Mouse (Mus musculus): ENCODE measurements at regions not wholly inside any gene's neighbourhood (a gene's known extent, or its start where the extent isn't known, plus 50 kb on each side); places are given as distances from the start of the nearest gene placed in this dataset.

- TF ChIP-seq POLR2A (IDR thresholded peaks at IDR 0.05; ENCODE audit: low read depth, low read length) = no peak
- no peak for TF ChIP-seq CTCF (conservative IDR thresholded peaks at IDR 0.05; ENCODE audit: insufficient read depth, insufficient read length, low read depth, low read length)
Measured at GRCm38 (mm10) chr8:40193148-40193547, 481.7 kb upstream of the Adam24 start.
